Mouse (Mus musculus): Measurements from ENCODE around the gene Fhit. TPM values are rescaled to one million over a fixed set of nuclear protein-coding genes. Genes with fewer than 3 reads are reported as not detected.

The Fhit gene
- polyA plus RNA-seq, 1 experiment from 2014 or later = 13.3 TPM

GRCm38 (mm10) chr14:9793403-9793802, 1368.4 kb downstream of the Fhit start:
- no peak overlapping the region for H3K4me3 ChIP-seq (replicated peaks; ENCODE audit: low read depth, low read length)
- TF ChIP-seq CTCF (IDR thresholded peaks at IDR 0.05; ENCODE audit: low read depth) = no peak
- H3K9me3 ChIP-seq (replicated peaks; ENCODE audit: low read length) = no peaks in the 10 kb centered on the region
- ATAC-seq (replicated peaks; ENCODE audit: low FRiP score, low read depth) (no peak), DNase-seq (ENCODE audit: low spot score) (no peak)
- no peaks in the 10 kb centered on the region for H3K36me3 ChIP-seq (ENCODE audit: insufficient read depth, low read length)
- no peaks in the 10 kb centered on the region for H3K27me3 ChIP-seq (ENCODE audit: insufficient read depth, low read length)
- no peak overlapping the region for H3K4me2 ChIP-seq (ENCODE audit: low read length)
- H3K27ac ChIP-seq = no peak overlapping the region
- H3K4me1 ChIP-seq (replicated peaks; ENCODE audit: insufficient read depth, low read length) = no peaks in the 10 kb centered on the region
- no peak overlapping the region for H3K9ac ChIP-seq (ENCODE audit: low read depth, low read length)

GRCm38 (mm10) chr14:9788402-9788950, 1373.4 kb downstream of the Fhit start:
- Histone ChIP-seq H3K27ac (no peak overlapping the region), H3K27me3 (ENCODE audit: insufficient read depth, low read length) (no peaks in the 10 kb centered on the region)
- ATAC-seq (replicated peaks; ENCODE audit: low FRiP score, low read depth) = peak; percentile 66

GRCm38 (mm10) chr14:9787389-9787788, 1374.4 kb downstream of the Fhit start:
- Histone ChIP-seq H3K36me3 (ENCODE audit: insufficient read depth, low read length) (no peaks in the 10 kb centered on the region), H3K4me1 (replicated peaks; ENCODE audit: insufficient read depth, low read length) (no peaks in the 10 kb centered on the region), H3K9me3 (replicated peaks; ENCODE audit: low read length) (no peaks in the 10 kb centered on the region), H3K27me3 (ENCODE audit: insufficient read depth, low read length) (no peaks in the 10 kb centered on the region), H3K27ac (no peak overlapping the region), H3K4me2 (ENCODE audit: low read length) (no peak overlapping the region), H3K9ac (ENCODE audit: low read depth, low read length) (no peak overlapping the region), H3K4me3 (replicated peaks; ENCODE audit: low read depth, low read length) (no peak overlapping the region)
- ATAC-seq (replicated peaks; ENCODE audit: low FRiP score, low read depth) (no peak), DNase-seq (ENCODE audit: low spot score) (no peak)
- TF ChIP-seq CTCF (IDR thresholded peaks at IDR 0.05; ENCODE audit: low read depth) = no peak
- WGBS = 58% methylated on average over 1 of the region's 1 CpGs

More at GRCm38 (mm10) chr14:9788402-9788950, 1373.4 kb downstream of the Fhit start:
- 27% methylated on average over 3 of the region's 3 CpGs for WGBS
- no peaks in the 10 kb centered on the region for H3K36me3 ChIP-seq (ENCODE audit: insufficient read depth, low read length)
- H3K4me2 ChIP-seq (ENCODE audit: low read length) = no peak overlapping the region
- peak; percentile 31 for DNase-seq (ENCODE audit: low spot score)
- no peak overlapping the region for H3K9ac ChIP-seq (ENCODE audit: low read depth, low read length)
- no peak overlapping the region for H3K4me3 ChIP-seq (replicated peaks; ENCODE audit: low read depth, low read length)
- no peaks in the 10 kb centered on the region for H3K9me3 ChIP-seq (replicated peaks; ENCODE audit: low read length)
- no peaks in the 10 kb centered on the region for H3K4me1 ChIP-seq (replicated peaks; ENCODE audit: insufficient read depth, low read length)
- TF ChIP-seq CTCF (IDR thresholded peaks at IDR 0.05; ENCODE audit: low read depth) = no peak

GRCm38 (mm10) chr14:9785861-9786260, 1376.0 kb downstream of the Fhit start:
- ATAC-seq (replicated peaks; ENCODE audit: low FRiP score, low read depth) (no peak; the same call in 1 of the 2 replicates), DNase-seq (ENCODE audit: low spot score) (peak; percentile 2)
- H3K27me3 ChIP-seq (ENCODE audit: insufficient read depth, low read length) = no peaks in the 10 kb centered on the region
- H3K9ac ChIP-seq (ENCODE audit: low read depth, low read length) = no peak overlapping the region
- no peak overlapping the region for H3K27ac ChIP-seq
- no peak overlapping the region for H3K4me2 ChIP-seq (ENCODE audit: low read length)
- no peaks in the 10 kb centered on the region for H3K9me3 ChIP-seq (replicated peaks; ENCODE audit: low read length)
- 30% methylated on average over 1 of the region's 1 CpGs for WGBS
- TF ChIP-seq CTCF (IDR thresholded peaks at IDR 0.05; ENCODE audit: low read depth) = no peak
- no peaks in the 10 kb centered on the region for H3K4me1 ChIP-seq (replicated peaks; ENCODE audit: insufficient read depth, low read length)
- H3K36me3 ChIP-seq (ENCODE audit: insufficient read depth, low read length) = no peaks in the 10 kb centered on the region
- no peak overlapping the region for H3K4me3 ChIP-seq (replicated peaks; ENCODE audit: low read depth, low read length)

GRCm38 (mm10) chr14:9751341-9751740, 1410.5 kb downstream of the Fhit start:
- ATAC-seq (replicated peaks; ENCODE audit: low FRiP score, low read depth) (no peak), DNase-seq (ENCODE audit: low spot score) (peak; percentile 65)
- H3K4me3 ChIP-seq (replicated peaks; ENCODE audit: low read depth, low read length) = no peak overlapping the region

GRCm38 (mm10) chr14:9748709-9749108, 1413.1 kb downstream of the Fhit start:
- Histone ChIP-seq H3K27me3 (ENCODE audit: insufficient read depth, low read length) (no peaks in the 10 kb centered on the region), H3K27ac (no peak overlapping the region), H3K36me3 (ENCODE audit: insufficient read depth, low read length) (no peaks in the 10 kb centered on the region), H3K4me3 (replicated peaks; ENCODE audit: low read depth, low read length) (no peak overlapping the region), H3K4me2 (ENCODE audit: low read length) (no peak overlapping the region), H3K4me1 (replicated peaks; ENCODE audit: insufficient read depth, low read length) (no peaks in the 10 kb centered on the region), H3K9ac (ENCODE audit: low read depth, low read length) (no peak overlapping the region), H3K9me3 (replicated peaks; ENCODE audit: low read length) (no peaks in the 10 kb centered on the region)
- no peak for ATAC-seq (replicated peaks; ENCODE audit: low FRiP score, low read depth)
- WGBS = 86% methylated on average over 1 of the region's 1 CpGs
- DNase-seq (ENCODE audit: low spot score) = no peak
- no peak for TF ChIP-seq CTCF (IDR thresholded peaks at IDR 0.05; ENCODE audit: low read depth)

More at GRCm38 (mm10) chr14:9751341-9751740, 1410.5 kb downstream of the Fhit start:
- no peaks in the 10 kb centered on the region for H3K36me3 ChIP-seq (ENCODE audit: insufficient read depth, low read length)
- H3K9me3 ChIP-seq (replicated peaks; ENCODE audit: low read length) = no peaks in the 10 kb centered on the region
- no peak overlapping the region for H3K4me2 ChIP-seq (ENCODE audit: low read length)
- H3K27ac ChIP-seq = no peak overlapping the region
- 58% methylated on average over 4 of the region's 4 CpGs for WGBS
- TF ChIP-seq CTCF (IDR thresholded peaks at IDR 0.05; ENCODE audit: low read depth) = no peak
- no peaks in the 10 kb centered on the region for H3K4me1 ChIP-seq (replicated peaks; ENCODE audit: insufficient read depth, low read length)
- no peaks in the 10 kb centered on the region for H3K27me3 ChIP-seq (ENCODE audit: insufficient read depth, low read length)
- no peak overlapping the region for H3K9ac ChIP-seq (ENCODE audit: low read depth, low read length)
